Mouse (Mus musculus): Measurements from ENCODE around the gene Mmp8.

The Mmp8 gene

GRCm38 (mm10) chr9:7558221-7559017 is at the start of gene Mmp8:
Gene Mmp8 (plus strand): TSS chr9:7558456.
- DNase-seq (ENCODE audit: low spot score): no peak

- no peak for DNase-seq (ENCODE audit: low spot score)
Observed at GRCm38 (mm10) chr9:7509619-7510233, 48.5 kb upstream of the Mmp8 start.

GRCm38 (mm10) chr9:7517944-7518571 is 40.2 kb upstream of the Mmp8 start:
- no peak for DNase-seq (ENCODE audit: low spot score)

- DNase-seq (ENCODE audit: low spot score): no peak
Observed at GRCm38 (mm10) chr9:7526255-7526940, 31.9 kb upstream of the Mmp8 start.

- DNase-seq (ENCODE audit: low spot score): no peak
Observed at GRCm38 (mm10) chr9:7542763-7543162, 15.5 kb upstream of the Mmp8 start.

GRCm38 (mm10) chr9:7544923-7545457 is 13.3 kb upstream of the Mmp8 start:
- DNase-seq (ENCODE audit: low spot score): no peak

- peak; percentile 36 for DNase-seq (ENCODE audit: low spot score)
Observed at GRCm38 (mm10) chr9:7545471-7545870, 12.8 kb upstream of the Mmp8 start.

GRCm38 (mm10) chr9:7545920-7546319 is 12.3 kb upstream of the Mmp8 start:
- no peak for DNase-seq (ENCODE audit: low spot score)

- no peak for DNase-seq (ENCODE audit: low spot score)
Observed at GRCm38 (mm10) chr9:7551943-7552342, 6.3 kb upstream of the Mmp8 start.

- DNase-seq (ENCODE audit: low spot score): no peak
Observed at GRCm38 (mm10) chr9:7553536-7553935, 4.7 kb upstream of the Mmp8 start.

GRCm38 (mm10) chr9:7554382-7554781 is 3.9 kb upstream of the Mmp8 start:
- peak; percentile 36 for DNase-seq (ENCODE audit: low spot score)

GRCm38 (mm10) chr9:7560026-7560425 is 1.8 kb downstream of the Mmp8 start:
- DNase-seq (ENCODE audit: low spot score): no peak

- no peak for DNase-seq (ENCODE audit: low spot score)
Observed at GRCm38 (mm10) chr9:7567376-7567775, 9.1 kb downstream of the Mmp8 start.

- no peak for DNase-seq (ENCODE audit: low spot score)
Observed at GRCm38 (mm10) chr9:7567923-7568322, 9.7 kb downstream of the Mmp8 start.

GRCm38 (mm10) chr9:7570485-7570884 is 12.2 kb downstream of the Mmp8 start:
- no peak for DNase-seq (ENCODE audit: low spot score)

GRCm38 (mm10) chr9:7571162-7571561 is 12.9 kb downstream of the Mmp8 start, which contains the start of gene Mmp27:
Gene Mmp27 (plus strand): TSS chr9:7571396.
- no peak for DNase-seq (ENCODE audit: low spot score)

GRCm38 (mm10) chr9:7572188-7572587 is 13.9 kb downstream of the Mmp8 start:
- DNase-seq (ENCODE audit: low spot score): peak; percentile 9

- no peak for DNase-seq (ENCODE audit: low spot score)
Observed at GRCm38 (mm10) chr9:7572663-7573308, 14.5 kb downstream of the Mmp8 start.

GRCm38 (mm10) chr9:7575526-7575925 is 17.3 kb downstream of the Mmp8 start:
- no peak for DNase-seq (ENCODE audit: low spot score)

- no peak for DNase-seq (ENCODE audit: low spot score)
Observed at GRCm38 (mm10) chr9:7577371-7577770, 19.1 kb downstream of the Mmp8 start.

- no peak for DNase-seq (ENCODE audit: low spot score)
Observed at GRCm38 (mm10) chr9:7590063-7590462, 31.8 kb downstream of the Mmp8 start.

Data from urinary bladder, postnatal 14 days (tissue).